Mouse (Mus musculus): Measurements from ENCODE around the gene Tspear. TPM values are rescaled to one million over a fixed set of nuclear protein-coding genes. Genes with fewer than 3 reads are reported as not detected.

The Tspear gene
- polyA plus RNA-seq (2016; fragmentation: Nextera tagmentation; extraction: Ambion mirVana), result 0.93 and 1.0 TPM in 2 replicates

- H3K9me3 ChIP-seq, result no peaks in the 10 kb centered on the region
- WGBS, result 6% methylated on average over 22 of the region's 22 CpGs
- no peak within 1 kb of the TSS for H3K4me3 ChIP-seq
- H3K4me1 ChIP-seq (replicated peaks), result peaks cover 43% of the 10 kb centered on the region
- H3K27me3 ChIP-seq (ENCODE audit: insufficient read depth, poor library complexity, severe bottlenecking), result peaks cover 64% of the 10 kb centered on the region
- no peak within 1 kb of the TSS for H3K27ac ChIP-seq
- no peaks in the 10 kb centered on the region for H3K36me3 ChIP-seq
- no peak for DNase-seq (ENCODE audit: low spot score)
These were observed at the start of gene Tspear for GRCm38 (mm10) chr10:77685895-77686664. Tspear (plus strand) TSS chr10:77686569.

GRCm38 (mm10) chr10:77638956-77639355 is 47.4 kb upstream of the Tspear start:
- H3K27me3 ChIP-seq (ENCODE audit: insufficient read depth, poor library complexity, severe bottlenecking), result no peaks in the 10 kb centered on the region
- 0 out of 2 replicates have a peak, but pooled peaks cover 4% of the 10 kb centered on the region for H3K4me1 ChIP-seq (replicated peaks)
- no peak for DNase-seq (ENCODE audit: low spot score)
- H3K9me3 ChIP-seq, result no peaks in the 10 kb centered on the region
- WGBS, result 87% methylated on average over 6 of the region's 6 CpGs
- no peak overlapping the region for H3K4me3 ChIP-seq
- no peak overlapping the region for H3K27ac ChIP-seq
- peaks cover 93% of the 10 kb centered on the region for H3K36me3 ChIP-seq

- Histone ChIP-seq H3K9me3 (no peaks in the 10 kb centered on the region), H3K27me3 (ENCODE audit: insufficient read depth, poor library complexity, severe bottlenecking) (no peaks in the 10 kb centered on the region), H3K27ac (no peak overlapping the region), H3K4me1 (replicated peaks) (0 out of 2 replicates have a peak, but pooled peaks cover 4% of the 10 kb centered on the region), H3K4me3 (no peak overlapping the region), H3K36me3 (peaks cover 86% of the 10 kb centered on the region)
- WGBS, result 93% methylated on average over 7 of the region's 7 CpGs
- DNase-seq (ENCODE audit: low spot score), result no peak
These were observed 43.2 kb upstream of the Tspear start for GRCm38 (mm10) chr10:77643160-77643559.

GRCm38 (mm10) chr10:77645571-77645970 is 40.8 kb upstream of the Tspear start:
- no peak overlapping the region for H3K4me3 ChIP-seq
- DNase-seq (ENCODE audit: low spot score), result no peak
- H3K27me3 ChIP-seq (ENCODE audit: insufficient read depth, poor library complexity, severe bottlenecking), result no peaks in the 10 kb centered on the region
- no peaks in the 10 kb centered on the region for H3K9me3 ChIP-seq
- H3K36me3 ChIP-seq, result peaks cover 65% of the 10 kb centered on the region
- WGBS, result 93% methylated on average over 5 of the region's 5 CpGs
- H3K4me1 ChIP-seq (replicated peaks), result peaks cover 8% of the 10 kb centered on the region; the same call in 1 of the 2 replicates
- H3K27ac ChIP-seq, result no peak overlapping the region

GRCm38 (mm10) chr10:77647461-77647860 is 38.9 kb upstream of the Tspear start:
- no peaks in the 10 kb centered on the region for H3K9me3 ChIP-seq
- no peaks in the 10 kb centered on the region for H3K27me3 ChIP-seq (ENCODE audit: insufficient read depth, poor library complexity, severe bottlenecking)
- H3K36me3 ChIP-seq, result peaks cover 48% of the 10 kb centered on the region
- H3K4me1 ChIP-seq (replicated peaks), result peaks cover 8% of the 10 kb centered on the region; the same call in 1 of the 2 replicates
- no peak for DNase-seq (ENCODE audit: low spot score)
- peak overlapping the region; percentile 29; the same call in 1 of the 2 replicates for H3K27ac ChIP-seq
- H3K4me3 ChIP-seq, result no peak overlapping the region
- WGBS, result 78% methylated on average over 1 of the region's 1 CpGs

GRCm38 (mm10) chr10:77647901-77648300 is 38.5 kb upstream of the Tspear start:
- WGBS, result 83% methylated on average over 8 of the region's 8 CpGs
- Histone ChIP-seq H3K4me3 (no peak overlapping the region), H3K27me3 (ENCODE audit: insufficient read depth, poor library complexity, severe bottlenecking) (no peaks in the 10 kb centered on the region), H3K4me1 (replicated peaks) (peaks cover 8% of the 10 kb centered on the region; the same call in 1 of the 2 replicates), H3K9me3 (no peaks in the 10 kb centered on the region), H3K36me3 (peaks cover 45% of the 10 kb centered on the region), H3K27ac (no peak overlapping the region)
- DNase-seq (ENCODE audit: low spot score), result no peak

GRCm38 (mm10) chr10:77652046-77652445 is 34.3 kb upstream of the Tspear start:
- Histone ChIP-seq H3K4me3 (no peak overlapping the region), H3K4me1 (replicated peaks) (peaks cover 8% of the 10 kb centered on the region; the same call in 1 of the 2 replicates), H3K27me3 (ENCODE audit: insufficient read depth, poor library complexity, severe bottlenecking) (no peaks in the 10 kb centered on the region), H3K9me3 (no peaks in the 10 kb centered on the region), H3K36me3 (peaks cover 3% of the 10 kb centered on the region; the same call in 1 of the 2 replicates), H3K27ac (no peak overlapping the region)
- WGBS, result 89% methylated on average over 9 of the region's 9 CpGs
- DNase-seq (ENCODE audit: low spot score), result no peak

- Histone ChIP-seq H3K4me1 (replicated peaks) (0 out of 2 replicates have a peak, but pooled peaks cover 4% of the 10 kb centered on the region), H3K9me3 (peaks cover 10% of the 10 kb centered on the region; the same call in 1 of the 2 replicates), H3K4me3 (no peak overlapping the region), H3K27me3 (ENCODE audit: insufficient read depth, poor library complexity, severe bottlenecking) (peaks cover under 1% of the 10 kb centered on the region; the same call in 1 of the 2 replicates), H3K27ac (no peak overlapping the region), H3K36me3 (no peaks in the 10 kb centered on the region)
- DNase-seq (ENCODE audit: low spot score), result no peak
- 80% methylated on average over 15 of the region's 15 CpGs for WGBS
These were observed 27.9 kb upstream of the Tspear start for GRCm38 (mm10) chr10:77658286-77658994.

GRCm38 (mm10) chr10:77663949-77664665 is 22.3 kb upstream of the Tspear start:
- no peak for DNase-seq (ENCODE audit: low spot score)
- H3K27me3 ChIP-seq (ENCODE audit: insufficient read depth, poor library complexity, severe bottlenecking), result peaks cover 12% of the 10 kb centered on the region
- 0 out of 2 replicates have a peak, but pooled peaks cover 3% of the 10 kb centered on the region for H3K4me1 ChIP-seq (replicated peaks)
- H3K27ac ChIP-seq, result no peak overlapping the region
- no peak overlapping the region for H3K4me3 ChIP-seq
- 60% methylated on average over 43 of the region's 43 CpGs for WGBS
- peaks cover 10% of the 10 kb centered on the region; the same call in 1 of the 2 replicates for H3K9me3 ChIP-seq
- no peaks in the 10 kb centered on the region for H3K36me3 ChIP-seq

GRCm38 (mm10) chr10:77666342-77666741 is 20.0 kb upstream of the Tspear start:
- 83% methylated on average over 8 of the region's 8 CpGs for WGBS
- Histone ChIP-seq H3K36me3 (no peaks in the 10 kb centered on the region), H3K27ac (no peak overlapping the region), H3K9me3 (no peaks in the 10 kb centered on the region), H3K4me1 (replicated peaks) (0 out of 2 replicates have a peak, but pooled peaks cover 3% of the 10 kb centered on the region), H3K4me3 (no peak overlapping the region), H3K27me3 (ENCODE audit: insufficient read depth, poor library complexity, severe bottlenecking) (peaks cover 12% of the 10 kb centered on the region)
- DNase-seq (ENCODE audit: low spot score), result no peak

GRCm38 (mm10) chr10:77667402-77667801 is 19.0 kb upstream of the Tspear start:
- no peaks in the 10 kb centered on the region for H3K36me3 ChIP-seq
- no peak overlapping the region for H3K4me3 ChIP-seq
- no peaks in the 10 kb centered on the region for H3K9me3 ChIP-seq
- 82% methylated on average over 4 of the region's 4 CpGs for WGBS
- H3K27ac ChIP-seq, result no peak overlapping the region
- H3K27me3 ChIP-seq (ENCODE audit: insufficient read depth, poor library complexity, severe bottlenecking), result peaks cover 12% of the 10 kb centered on the region
- no peak for DNase-seq (ENCODE audit: low spot score)
- H3K4me1 ChIP-seq (replicated peaks), result 0 out of 2 replicates have a peak, but pooled peaks cover 3% of the 10 kb centered on the region

GRCm38 (mm10) chr10:77670710-77671109 is 15.7 kb upstream of the Tspear start:
- peak overlapping the region; percentile 18; the same call in 1 of the 2 replicates for H3K27ac ChIP-seq
- no peaks in the 10 kb centered on the region for H3K9me3 ChIP-seq
- peaks cover 10% of the 10 kb centered on the region for H3K27me3 ChIP-seq (ENCODE audit: insufficient read depth, poor library complexity, severe bottlenecking)
- no peak for DNase-seq (ENCODE audit: low spot score)
- H3K36me3 ChIP-seq, result no peaks in the 10 kb centered on the region
- WGBS, result 76% methylated on average over 4 of the region's 4 CpGs
- peaks cover 13% of the 10 kb centered on the region for H3K4me1 ChIP-seq (replicated peaks)
- no peak overlapping the region for H3K4me3 ChIP-seq

Data from hindbrain, embryonic 10.5 days (tissue).